21 mouse cellular contexts compared by ENCODE assay signal in genomic region chr8:64664811-64665210, GRCm38 (mm10). TPM values are rescaled to one million over a fixed set of nuclear protein-coding genes. Genes with fewer than 3 reads are reported as not detected.
A peak's percentile ranks its signal among the peaks of the same experiment; 100 is the strongest.
DNase-seq lines count a peak whose midpoint lies in the region; ATAC-seq and TF ChIP-seq lines count a peak whose summit lies in the region.
"Had no signal": no experiment of that assay in that cellular context is flagged by ENCODE, and none has a peak within 500 bp of the region (broad histone marks: within the 10 kb centered on the region; RNA-seq: fewer than 3 reads in every experiment).

No protein-coding gene starts in this region.

- H3K36me3 ChIP-seq in intestine, embryonic 15.5 days: no peaks in the 10 kb centered on the region
- no peaks in the 10 kb centered on the region for H3K36me3 ChIP-seq in intestine, embryonic 16.5 days (ENCODE audit: control insufficient read depth, insufficient read depth, low read length)
- H3K36me3 ChIP-seq: embryonic facial prominence, embryonic 13.5 days; heart, embryonic 10.5 days; limb, embryonic 13.5 days; midbrain, embryonic 13.5 days had no signal

- no peaks in the 10 kb centered on the region for H3K4me1 ChIP-seq in intestine, embryonic 15.5 days (replicated peaks)
- H3K4me1 ChIP-seq in intestine, embryonic 16.5 days (ENCODE audit: control insufficient read depth, insufficient read depth, low read length): no peaks in the 10 kb centered on the region
- H3K4me1 ChIP-seq: embryonic facial prominence, embryonic 13.5 days; limb, embryonic 13.5 days had no signal

- in situ Hi-C loops in Patski (cut with MboI; ENCODE audit: low pct_unique_long_range_greater_than_20kb): no loop called here

- H3K9me3 ChIP-seq in intestine, embryonic 15.5 days: no peaks in the 10 kb centered on the region
- no peaks in the 10 kb centered on the region for H3K9me3 ChIP-seq in intestine, embryonic 16.5 days (ENCODE audit: control insufficient read depth, low read length)
- H3K9me3 ChIP-seq: embryonic facial prominence, embryonic 13.5 days; heart, embryonic 10.5 days; limb, embryonic 13.5 days; midbrain, embryonic 13.5 days had no signal

- no peak overlapping the region for H3K27ac ChIP-seq in intestine, embryonic 15.5 days
- no peak overlapping the region for H3K27ac ChIP-seq in intestine, embryonic 16.5 days (ENCODE audit: low read length)
- H3K27ac ChIP-seq: embryonic facial prominence, embryonic 13.5 days; heart, embryonic 10.5 days; hindbrain, embryonic 14.5 days; limb, embryonic 13.5 days; liver, embryonic 14.5 days; midbrain, embryonic 13.5 days had no signal

- CTCF ChIA-PET in Patski (lab: Charles Lee): interaction anchor here (0.8 to 1.0 kb wide), 3 partner anchors 9 to 11 kb away, joined by 3 to 4 read pairs (median 3); no protein-coding TSS in a partner anchor

- H3K9ac ChIP-seq in intestine, embryonic 15.5 days: no peak overlapping the region
- no peak overlapping the region for H3K9ac ChIP-seq in intestine, embryonic 16.5 days (ENCODE audit: low read depth, low read length)
- H3K9ac ChIP-seq: embryonic facial prominence, embryonic 13.5 days; forebrain, postnatal 0 days; hindbrain, embryonic 14.5 days; limb, embryonic 13.5 days; liver, embryonic 14.5 days; midbrain, embryonic 13.5 days had no signal

- POLR2A ChIA-PET in Patski (lab: Charles Lee): no interaction called here

- H3K4me2 ChIP-seq in intestine, embryonic 15.5 days (replicated peaks): no peak overlapping the region
- no peak overlapping the region for H3K4me2 ChIP-seq in intestine, embryonic 16.5 days (ENCODE audit: low read depth, low read length)
- H3K4me2 ChIP-seq: embryonic facial prominence, embryonic 13.5 days; hindbrain, embryonic 14.5 days; limb, embryonic 13.5 days; midbrain, embryonic 13.5 days had no signal

- peak; percentile 31; the same call in 1 of the 2 replicates for ATAC-seq in intestine, embryonic 15.5 days
- ATAC-seq in intestine, embryonic 16.5 days: no peak
- peak; percentile 58 for ATAC-seq in Patski
- ATAC-seq: forebrain, postnatal 0 days; midbrain, embryonic 13.5 days had no signal

- TF ChIP-seq CTCF in Patski (IDR thresholded peaks at IDR 0.05): no peak

- DNase-seq in Patski (ENCODE audit: low read depth, low spot score): peak; percentile 56
- DNase-seq in brain, adult 2 months (ENCODE audit: low read depth, low spot score): peak; percentile 96
- DNase-seq in cerebellum, postnatal 10 days: peak; percentile 53 to 61
- DNase-seq in Muller cell, postnatal 12 days (ENCODE audit: inconsistent ontology term): no peak
- no peak for DNase-seq in ovary, postnatal 10 days (ENCODE audit: low spot score)
- no peak for DNase-seq in ovary, adult 18-20 months (ENCODE audit: low spot score)
- DNase-seq: forebrain, postnatal 0 days; gastrocnemius, postnatal 14 days; heart, postnatal 14 days; kidney, adult 18-20 months; kidney, postnatal 14 days; right cerebral cortex, postnatal 4 days; thymus, postnatal 4 days had no signal

- 63% methylated on average over 3 of the region's 3 CpGs for WGBS in intestine, embryonic 15.5 days
- 62% methylated on average over 3 of the region's 3 CpGs for WGBS in intestine, embryonic 16.5 days

- no peaks in the 10 kb centered on the region; the same call in 1 of the 2 replicates for H3K27me3 ChIP-seq in intestine, embryonic 15.5 days (replicated peaks)
- no peaks in the 10 kb centered on the region for H3K27me3 ChIP-seq in intestine, embryonic 16.5 days (replicated peaks; ENCODE audit: control insufficient read depth, insufficient read depth, low read length)
- no peaks in the 10 kb centered on the region for H3K27me3 ChIP-seq in Patski
- H3K27me3 ChIP-seq: embryonic facial prominence, embryonic 13.5 days; limb, embryonic 13.5 days; midbrain, embryonic 13.5 days had no signal

- no peak overlapping the region for H3K4me3 ChIP-seq in intestine, embryonic 15.5 days (replicated peaks)
- no peak overlapping the region for H3K4me3 ChIP-seq in intestine, embryonic 16.5 days (ENCODE audit: low read length)
- H3K4me3 ChIP-seq: embryonic facial prominence, embryonic 13.5 days; heart, embryonic 10.5 days; limb, embryonic 13.5 days; midbrain, embryonic 13.5 days had no signal

RNA-seq across cellular contexts. Expression of gene Cpe, which starts 28.0 kb away (rescaled TPM):
- polyA plus RNA-seq in intestine, embryonic 15.5 days (2015; fragmentation: Nextera tagmentation; extraction: Ambion mirVana): 184 and 201 TPM in 2 replicates
- 149 and 153 TPM in 2 replicates for polyA plus RNA-seq in intestine, embryonic 16.5 days (2015; fragmentation: Nextera tagmentation; extraction: Ambion mirVana)
- 1,016 TPM for polyA plus RNA-seq in Patski (2021)

Comparison
In these comparisons a context has a peak if more than half of its experiments do, and no peak if none do; other contexts are left out.
1. DNase-seq: peak in Patski (single experiment), brain, adult 2 months (single experiment) and cerebellum, postnatal 10 days (2 of 2); none in Muller cell, postnatal 12 days (single experiment), ovary, postnatal 10 days (single experiment) and ovary, adult 18-20 months (single experiment).